Mouse (Mus musculus) MEL (cell line): ENCODE measurements at regions not wholly inside any gene's neighbourhood (a gene's known extent, or its start where the extent isn't known, plus 50 kb on each side); places are given as distances from the start of the nearest gene placed in this dataset.

Experiments used
- DNase-seq: peaks from one replicate; pipeline ENCODE4 v3.0.0; 2011; ENCODE audit warnings: low read depth, low spot score
- H3K27ac ChIP-seq: 2 replicates; pipeline ENCODE4 v1.5.1; 2012; ENCODE audit warnings: low read depth, mild to moderate bottlenecking, control low read depth, low read length, moderate library complexity; ENCODE audit not compliant: control insufficient read depth
- H3K27me3 ChIP-seq, 2 experiments: fragments of 150-350 bp in 1 of 2; sonication (generic) in 1 of 2; 2 replicates each; pipeline ENCODE4 v1.6.1; 2012; ENCODE audit warnings: low read length in 2 of 2, mild to moderate bottlenecking in 2 of 2, improper control_type of control experiment in 1 of 2, moderate library complexity in 1 of 2; ENCODE audit not compliant: insufficient read depth in 2 of 2, control insufficient read depth in 1 of 2
- H3K36me3 ChIP-seq, 2 experiments: 2 replicates each; pipeline ENCODE4 v1.6.1; 2012 to 2014; ENCODE audit warnings: low read length in 2 of 2, improper control_type of control experiment in 1 of 2, inconsistent platforms in 1 of 2, mild to moderate bottlenecking in 1 of 2; ENCODE audit not compliant: insufficient read depth in 2 of 2, control insufficient read depth in 1 of 2
- H3K4me1 ChIP-seq, 2 experiments: fragments of 150-350 bp in 1 of 2; sonication (generic) in 1 of 2; 2 replicates each; pipeline ENCODE4 v1.6.1; 2012; ENCODE audit warnings: low read length in 2 of 2, improper control_type of control experiment in 1 of 2, mild to moderate bottlenecking in 1 of 2; ENCODE audit not compliant: insufficient read depth in 2 of 2, control insufficient read depth in 1 of 2
- H3K4me3 ChIP-seq, 2 experiments: fragments of 150-350 bp in 1 of 2; sonication (generic) in 1 of 2; 2 replicates each; pipeline ENCODE4 v1.5.1; 2012; ENCODE audit warnings: low read depth in 2 of 2, low read length in 2 of 2, mild to moderate bottlenecking in 2 of 2, moderate library complexity in 2 of 2, control low read depth in 1 of 2, improper control_type of control experiment in 1 of 2; ENCODE audit not compliant: control insufficient read depth in 1 of 2, insufficient read depth in 1 of 2
- H3K79me2 ChIP-seq: 2 replicates; pipeline ENCODE4 v1.6.1; 2012; ENCODE audit warnings: mild to moderate bottlenecking, low read length, moderate library complexity; ENCODE audit not compliant: control insufficient read depth, poor library complexity, insufficient read depth
- H3K9ac ChIP-seq: 2 replicates; pipeline ENCODE4 v1.6.1; 2012; ENCODE audit warnings: low read depth, mild to moderate bottlenecking, control low read depth, low read length, moderate library complexity; ENCODE audit not compliant: control insufficient read depth, poor library complexity, severe bottlenecking
- H3K9me3 ChIP-seq: fragments of 150-350 bp; sonication (generic); replicated peaks from 2 replicates; pipeline ENCODE4 v1.6.1; 2012; ENCODE audit warnings: mild to moderate bottlenecking, low read length, improper control_type of control experiment, moderate library complexity; ENCODE audit not compliant: insufficient read depth
- BHLHE40 ChIP-seq: IDR thresholded peaks from 2 replicates; pipeline ENCODE4 v1.6.1; 2012; ENCODE audit warnings: low read depth, mild to moderate bottlenecking, inconsistent platforms, low read length, improper control_type of control experiment, borderline replicate concordance
- CHD2 ChIP-seq: IDR thresholded peaks from 2 replicates; pipeline ENCODE4 v1.6.1; 2011; ENCODE audit warnings: low read length, improper control_type of control experiment
- CTCF ChIP-seq, 3 experiments: IDR thresholded peaks in 2 of 3; conservative IDR thresholded peaks in 1 of 3; 2 replicates each; pipeline ENCODE4 v1.5.1; 2011 to 2012; ENCODE audit warnings: low read length in 3 of 3, low read depth in 2 of 3, mild to moderate bottlenecking in 2 of 3, improper control_type of control experiment in 1 of 3, inconsistent platforms in 1 of 3, mixed read lengths in 1 of 3, moderate library complexity in 1 of 3; ENCODE audit not compliant: control insufficient read depth in 1 of 3, insufficient read depth in 1 of 3, poor library complexity in 1 of 3, severe bottlenecking in 1 of 3
- ELF1 ChIP-seq: IDR thresholded peaks from 2 replicates; pipeline ENCODE4 v1.6.1; 2014; ENCODE audit warnings: low read depth, mild to moderate bottlenecking, inconsistent platforms, low read length, improper control_type of control experiment, moderate library complexity
- EP300 ChIP-seq, 2 experiments: IDR thresholded peaks; 2 replicates each; pipeline ENCODE4 v1.6.1; 2011; ENCODE audit warnings: improper control_type of control experiment in 2 of 2, low read length in 2 of 2, low read depth in 1 of 2, mild to moderate bottlenecking in 1 of 2
- ETS1 ChIP-seq: IDR thresholded peaks from 2 replicates; pipeline ENCODE4 v1.6.1; 2012; ENCODE audit warnings: low read depth, mild to moderate bottlenecking, inconsistent platforms, low read length, improper control_type of control experiment, moderate library complexity
- GABPA ChIP-seq: IDR thresholded peaks from 2 replicates; pipeline ENCODE4 v1.6.1; 2012; ENCODE audit warnings: low read depth, mild to moderate bottlenecking, inconsistent platforms, low read length, improper control_type of control experiment, moderate library complexity
- HCFC1 ChIP-seq: IDR thresholded peaks from 2 replicates; pipeline ENCODE4 v1.6.1; 2012; ENCODE audit warnings: low read depth, mild to moderate bottlenecking, inconsistent platforms, low read length, improper control_type of control experiment, moderate library complexity
- MAZ ChIP-seq: IDR thresholded peaks from 2 replicates; pipeline ENCODE4 v1.6.1; 2012; ENCODE audit warnings: low read depth, mild to moderate bottlenecking, inconsistent platforms, low read length, improper control_type of control experiment
- MYB ChIP-seq: IDR thresholded peaks from 2 replicates; pipeline ENCODE4 v1.6.1; 2011; ENCODE audit warnings: mild to moderate bottlenecking, low read depth, low read length, improper control_type of control experiment
- MYC ChIP-seq: IDR thresholded peaks from 2 replicates; pipeline ENCODE4 v1.6.1; 2011; ENCODE audit warnings: low read depth, mild to moderate bottlenecking, low read length, improper control_type of control experiment, moderate library complexity
- POLR2A ChIP-seq, 2 experiments: IDR thresholded peaks; 2 replicates each; pipeline ENCODE4 v1.6.1; 2011 to 2012; ENCODE audit warnings: low read length in 2 of 2, mild to moderate bottlenecking in 2 of 2, control low read depth in 1 of 2, improper control_type of control experiment in 1 of 2, low read depth in 1 of 2, moderate library complexity in 1 of 2; ENCODE audit not compliant: control insufficient read depth in 1 of 2, insufficient read depth in 1 of 2, poor library complexity in 1 of 2
- POLR2AphosphoS2 ChIP-seq: IDR thresholded peaks from 2 replicates; pipeline ENCODE4 v1.6.1; 2011; ENCODE audit warnings: low read length, improper control_type of control experiment
- SIN3A ChIP-seq: IDR thresholded peaks from 2 replicates; pipeline ENCODE4 v1.6.1; 2012; ENCODE audit warnings: low read length, improper control_type of control experiment, inconsistent platforms
- SMC3 ChIP-seq: IDR thresholded peaks from 2 replicates; pipeline ENCODE4 v1.6.1; 2011; ENCODE audit warnings: low read depth, low read length, improper control_type of control experiment
- TCF12 ChIP-seq: IDR thresholded peaks from 2 replicates; pipeline ENCODE4 v1.6.1; 2014; ENCODE audit warnings: low read depth, mild to moderate bottlenecking, inconsistent platforms, low read length, improper control_type of control experiment, moderate library complexity
- USF2 ChIP-seq, 2 experiments: IDR thresholded peaks; 2 replicates each; pipeline ENCODE4 v1.6.1; 2011 to 2012; ENCODE audit warnings: improper control_type of control experiment in 2 of 2, low read length in 2 of 2, borderline replicate concordance in 1 of 2, inconsistent platforms in 1 of 2, low read depth in 1 of 2, mild to moderate bottlenecking in 1 of 2; ENCODE audit not compliant: insufficient read depth in 1 of 2
- ZC3H11A ChIP-seq: IDR thresholded peaks from 2 replicates; pipeline ENCODE4 v1.6.1; 2012; ENCODE audit warnings: low read depth, mild to moderate bottlenecking, inconsistent platforms, low read length, improper control_type of control experiment

DNA sequence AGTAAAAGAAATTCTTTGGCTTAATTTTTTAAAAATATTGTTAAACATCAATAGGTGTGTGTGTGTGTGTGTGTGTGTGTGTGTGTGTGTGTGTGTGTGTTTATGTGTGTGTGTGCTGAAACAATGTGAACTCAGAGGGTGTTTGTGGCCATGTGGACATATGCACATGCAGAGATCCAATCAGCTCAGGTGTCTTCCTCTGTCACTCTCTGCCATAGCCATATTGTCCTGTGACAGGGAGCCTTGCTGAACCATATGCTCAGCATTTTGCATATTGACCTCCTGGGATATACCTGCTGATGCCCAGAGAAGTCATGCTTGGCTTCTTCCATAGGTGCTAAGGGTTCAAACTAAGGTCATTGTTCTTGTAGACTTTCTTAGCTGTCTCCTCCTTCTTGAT lies 489.0 kb downstream of the Otol1 start:
- Histone ChIP-seq H3K4me1 (no peaks in the 10 kb centered on the region), H3K9ac (no peak overlapping the region), H3K9me3 (no peaks in the 10 kb centered on the region), H3K27me3 (no peaks in the 10 kb centered on the region), H3K36me3 (no peaks in the 10 kb centered on the region), H3K79me2 (no peaks in the 10 kb centered on the region), H3K4me3 (no peak overlapping the region), H3K27ac (no peak overlapping the region)
- DNase-seq = no peak
- TF ChIP-seq SMC3 = no peak
- no peak for TF ChIP-seq SIN3A
- no peak for TF ChIP-seq POLR2AphosphoS2
- no peak for TF ChIP-seq GABPA
- TF ChIP-seq EP300 (IDR thresholded peaks at IDR 0.05; ENCODE audit: low read depth in 1 of 2, low read length in 2 of 2) = no peak
- no peak for TF ChIP-seq MYB
- no peak for TF ChIP-seq ZC3H11A
- no peak for TF ChIP-seq CTCF (IDR thresholded peaks at IDR 0.05 in 2 of 3, conservative IDR thresholded peaks at IDR 0.05 in 1 of 3; ENCODE audit: control insufficient read depth in 1 of 3, insufficient read depth in 1 of 3, low read depth in 2 of 3, low read length in 3 of 3, poor library complexity in 1 of 3, severe bottlenecking in 1 of 3)
- no peak for TF ChIP-seq MYC

DNA sequence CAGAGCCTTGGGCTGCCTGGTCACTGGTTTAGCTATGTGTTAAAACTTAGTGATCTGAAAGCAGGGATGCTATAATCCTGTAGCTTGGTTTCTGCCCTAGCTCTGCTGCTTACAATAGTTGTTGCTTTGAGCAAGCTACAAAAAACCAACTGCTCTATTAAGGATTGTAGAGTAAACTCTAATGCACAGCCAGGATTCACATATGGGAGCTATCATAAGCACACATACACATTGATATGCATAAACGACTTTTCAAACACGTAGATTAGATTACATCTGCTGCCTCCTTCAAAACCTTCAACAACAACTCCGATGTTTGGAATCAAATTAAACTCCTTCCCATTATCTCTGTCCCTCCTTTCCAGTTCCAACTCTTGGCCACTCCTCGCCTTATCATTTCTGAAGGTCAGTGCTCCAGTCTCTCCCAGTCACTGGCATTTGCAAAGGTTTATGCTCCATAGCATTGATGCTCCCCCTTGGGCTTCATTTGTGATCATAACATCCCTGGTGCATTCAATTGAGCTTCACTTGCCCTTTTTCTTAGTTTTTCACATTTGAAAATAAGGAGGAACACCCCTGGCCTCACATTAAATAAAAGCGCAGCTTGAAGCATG lies 492.9 kb downstream of the Otol1 start:
- H3K27me3 ChIP-seq = no peaks in the 10 kb centered on the region
- no peak for TF ChIP-seq USF2 (IDR thresholded peaks at IDR 0.05; ENCODE audit: borderline replicate concordance in 1 of 2, insufficient read depth in 1 of 2, low read depth in 1 of 2, low read length in 2 of 2)
- TF ChIP-seq MAZ = no peak
- no peak for DNase-seq
- no peaks in the 10 kb centered on the region for H3K79me2 ChIP-seq
- H3K27ac ChIP-seq = no peak overlapping the region
- H3K9ac ChIP-seq = no peak overlapping the region
- no peaks in the 10 kb centered on the region for H3K9me3 ChIP-seq
- H3K36me3 ChIP-seq = no peaks in the 10 kb centered on the region
- no peaks in the 10 kb centered on the region for H3K4me1 ChIP-seq
- H3K4me3 ChIP-seq = no peak overlapping the region

DNA sequence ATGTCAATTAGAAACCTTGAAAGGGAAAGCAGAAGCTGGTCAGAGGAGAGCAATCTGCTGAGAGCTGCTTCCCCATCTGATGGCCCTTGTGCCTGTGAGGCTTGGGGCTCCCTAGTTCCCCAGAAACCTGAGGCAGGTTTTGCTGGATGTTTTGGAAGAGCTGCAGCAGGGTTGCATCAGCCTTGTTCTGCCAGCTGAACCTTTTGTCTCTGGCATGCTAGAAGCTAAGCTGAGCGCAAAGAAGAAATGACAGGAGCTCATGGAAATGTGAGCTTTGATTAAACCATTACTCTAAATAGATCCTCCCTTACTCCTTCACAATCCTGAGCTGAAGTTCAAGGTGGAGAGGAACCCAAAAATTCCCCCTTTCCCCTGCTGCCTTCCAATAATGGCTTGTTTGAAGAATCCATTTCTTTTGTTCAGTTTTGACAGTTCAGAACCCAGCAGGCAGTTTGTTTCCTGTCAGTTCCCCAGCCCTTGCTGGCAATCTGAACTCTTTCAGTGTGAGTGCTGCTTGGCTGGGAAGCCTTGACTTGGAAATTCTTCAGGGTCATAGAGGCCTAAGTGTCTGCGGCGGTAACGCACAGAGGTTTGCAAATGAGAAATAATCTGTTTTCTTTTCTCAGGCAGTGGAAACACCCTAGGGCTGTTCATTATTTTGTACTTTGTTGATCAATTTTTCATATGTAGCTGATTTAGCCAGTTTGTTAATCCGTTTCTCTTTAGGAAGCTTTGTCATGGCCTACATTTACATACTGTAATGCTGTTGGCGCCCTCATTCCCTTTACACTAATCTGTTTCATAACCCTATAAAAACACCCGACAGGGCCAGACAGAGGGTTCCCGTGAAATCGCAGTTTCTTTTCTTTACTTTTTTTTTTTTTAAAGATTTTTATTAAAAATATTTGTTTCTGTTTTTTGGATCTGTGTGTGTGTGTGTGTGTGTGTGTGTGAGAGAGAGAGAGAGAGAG lies 493.9 kb downstream of the Otol1 start:
- no peak overlapping the region for H3K9ac ChIP-seq
- no peaks in the 10 kb centered on the region for H3K79me2 ChIP-seq
- DNase-seq = no peak
- no peaks in the 10 kb centered on the region for H3K9me3 ChIP-seq
- no peak overlapping the region for H3K27ac ChIP-seq
- no peak for TF ChIP-seq MYB
- TF ChIP-seq EP300 (IDR thresholded peaks at IDR 0.05; ENCODE audit: low read depth in 1 of 2, low read length in 2 of 2) = no peak
- TF ChIP-seq POLR2A (IDR thresholded peaks at IDR 0.05; ENCODE audit: control insufficient read depth in 1 of 2, insufficient read depth in 1 of 2, low read depth in 1 of 2, low read length in 2 of 2, poor library complexity in 1 of 2) = no peak
- TF ChIP-seq CHD2 = no peak
- no peak for TF ChIP-seq ELF1
- no peak for TF ChIP-seq USF2 (IDR thresholded peaks at IDR 0.05; ENCODE audit: borderline replicate concordance in 1 of 2, insufficient read depth in 1 of 2, low read depth in 1 of 2, low read length in 2 of 2)
- no peak for TF ChIP-seq ETS1
- no peak for TF ChIP-seq BHLHE40
- TF ChIP-seq MAZ = no peak
- TF ChIP-seq ZC3H11A = no peak
- no peak for TF ChIP-seq HCFC1
- no peak for TF ChIP-seq TCF12
- no peaks in the 10 kb centered on the region for H3K27me3 ChIP-seq
- no peak overlapping the region for H3K4me3 ChIP-seq
- no peaks in the 10 kb centered on the region for H3K4me1 ChIP-seq
- no peaks in the 10 kb centered on the region for H3K36me3 ChIP-seq
